Mouse (Mus musculus): Measurements from ENCODE around the gene Arhgef28. TPM values are rescaled to one million over a fixed set of nuclear protein-coding genes. Genes with fewer than 3 reads are reported as not detected.
"Not testable (repeated sequence)": the region's sequence is repeated elsewhere in the genome, so short reads cannot be mapped to it uniquely, and the experiment has no call there.

Gene Arhgef28
- total RNA-seq, 2 experiments from 2014 or later, result 0.88 to 4.4 TPM

- ATAC-seq (replicated peaks; ENCODE audit: poor library complexity, severe bottlenecking), result no peak
Measured at GRCm38 (mm10) chr13:98079640-98080039, 126.6 kb downstream of the Arhgef28 start.

GRCm38 (mm10) chr13:98078251-98078650 lies 128.0 kb downstream of the Arhgef28 start:
- ATAC-seq (replicated peaks; ENCODE audit: poor library complexity, severe bottlenecking), result no peak

GRCm38 (mm10) chr13:98077216-98077615 lies 129.0 kb downstream of the Arhgef28 start:
- ATAC-seq (replicated peaks; ENCODE audit: poor library complexity, severe bottlenecking), result no peak

GRCm38 (mm10) chr13:98074871-98075270 lies 131.4 kb downstream of the Arhgef28 start:
- ATAC-seq (replicated peaks; ENCODE audit: poor library complexity, severe bottlenecking), result no peak

GRCm38 (mm10) chr13:98073190-98073589 lies 133.0 kb downstream of the Arhgef28 start:
- ATAC-seq (replicated peaks; ENCODE audit: poor library complexity, severe bottlenecking), result no peak

- ATAC-seq (replicated peaks; ENCODE audit: poor library complexity, severe bottlenecking), result peak; percentile 78
Measured at GRCm38 (mm10) chr13:98070458-98070857, 135.8 kb downstream of the Arhgef28 start.

GRCm38 (mm10) chr13:98069646-98070045 lies 136.6 kb downstream of the Arhgef28 start:
- no peak for ATAC-seq (replicated peaks; ENCODE audit: poor library complexity, severe bottlenecking)

GRCm38 (mm10) chr13:98062843-98063242 lies 143.4 kb downstream of the Arhgef28 start:
- peak; percentile 79 for ATAC-seq (replicated peaks; ENCODE audit: poor library complexity, severe bottlenecking)

GRCm38 (mm10) chr13:98060121-98060520 lies 146.1 kb downstream of the Arhgef28 start:
- ATAC-seq (replicated peaks; ENCODE audit: poor library complexity, severe bottlenecking), result not testable (repeated sequence)

- ATAC-seq (replicated peaks; ENCODE audit: poor library complexity, severe bottlenecking), result no peak
Measured at GRCm38 (mm10) chr13:98055194-98055593, 151.0 kb downstream of the Arhgef28 start.

- ATAC-seq (replicated peaks; ENCODE audit: poor library complexity, severe bottlenecking), result peak; percentile 71
Measured at GRCm38 (mm10) chr13:98040628-98041150, 165.6 kb downstream of the Arhgef28 start.

GRCm38 (mm10) chr13:98038731-98039130 lies 167.5 kb downstream of the Arhgef28 start:
- no peak for ATAC-seq (replicated peaks; ENCODE audit: poor library complexity, severe bottlenecking)

GRCm38 (mm10) chr13:98037693-98038092 lies 168.5 kb downstream of the Arhgef28 start:
- ATAC-seq (replicated peaks; ENCODE audit: poor library complexity, severe bottlenecking), result no peak

GRCm38 (mm10) chr13:98031642-98031960 lies 174.6 kb downstream of the Arhgef28 start:
- peak; percentile 25 for ATAC-seq (replicated peaks; ENCODE audit: poor library complexity, severe bottlenecking)

GRCm38 (mm10) chr13:98030959-98031641 lies 175.1 kb downstream of the Arhgef28 start:
- ATAC-seq (replicated peaks; ENCODE audit: poor library complexity, severe bottlenecking), result peak; percentile 78

- no peak for ATAC-seq (replicated peaks; ENCODE audit: poor library complexity, severe bottlenecking)
Measured at GRCm38 (mm10) chr13:98030041-98030440, 176.2 kb downstream of the Arhgef28 start.

- ATAC-seq (replicated peaks; ENCODE audit: poor library complexity, severe bottlenecking), result no peak
Measured at GRCm38 (mm10) chr13:98028711-98029250, 177.5 kb downstream of the Arhgef28 start.

GRCm38 (mm10) chr13:98027641-98028204 lies 178.5 kb downstream of the Arhgef28 start:
- ATAC-seq (replicated peaks; ENCODE audit: poor library complexity, severe bottlenecking), result peak; percentile 82

- ATAC-seq (replicated peaks; ENCODE audit: poor library complexity, severe bottlenecking), result peak; percentile 44; the same call in 1 of the 2 replicates
Measured at GRCm38 (mm10) chr13:98027122-98027521, 179.1 kb downstream of the Arhgef28 start.

GRCm38 (mm10) chr13:98025706-98026504 lies 180.3 kb downstream of the Arhgef28 start:
- ATAC-seq (replicated peaks; ENCODE audit: poor library complexity, severe bottlenecking), result no peak

GRCm38 (mm10) chr13:98025162-98025561 lies 181.1 kb downstream of the Arhgef28 start:
- ATAC-seq (replicated peaks; ENCODE audit: poor library complexity, severe bottlenecking), result no peak
